Mouse (Mus musculus): ENCODE results near the gene Dhrs11.

GRCm38 (mm10) chr11:84775560-84775959 lies 53.2 kb downstream of the Dhrs11 start:
- TF ChIP-seq CTCF (IDR thresholded peaks at IDR 0.05; ENCODE audit: borderline replicate concordance, insufficient read depth, low read depth, low read length) (no peak), POLR2A (IDR thresholded peaks at IDR 0.05; ENCODE audit: borderline replicate concordance, insufficient read depth, low read length) (no peak)
